Mouse (Mus musculus) lung, adult 2 months (tissue): ENCODE measurements at regions not wholly inside any gene's neighbourhood (a gene's known extent, or its start where the extent isn't known, plus 50 kb on each side); places are given as distances from the start of the nearest gene placed in this dataset.

ENCODE experiments used
- CTCF ChIP-seq: fragments of 200-500 bp; IDR thresholded peaks from 2 replicates; pipeline ENCODE4 v1.5.1; 2011; ENCODE audit warnings: mild to moderate bottlenecking, low read length, control low read depth; ENCODE audit not compliant: insufficient read depth
- POLR2A ChIP-seq: fragments of 200-500 bp; IDR thresholded peaks from 2 replicates; pipeline ENCODE4 v1.6.1; 2011; ENCODE audit warnings: low read depth, mild to moderate bottlenecking, control low read depth, low read length, borderline replicate concordance; ENCODE audit errors: extremely low read depth

DNA sequence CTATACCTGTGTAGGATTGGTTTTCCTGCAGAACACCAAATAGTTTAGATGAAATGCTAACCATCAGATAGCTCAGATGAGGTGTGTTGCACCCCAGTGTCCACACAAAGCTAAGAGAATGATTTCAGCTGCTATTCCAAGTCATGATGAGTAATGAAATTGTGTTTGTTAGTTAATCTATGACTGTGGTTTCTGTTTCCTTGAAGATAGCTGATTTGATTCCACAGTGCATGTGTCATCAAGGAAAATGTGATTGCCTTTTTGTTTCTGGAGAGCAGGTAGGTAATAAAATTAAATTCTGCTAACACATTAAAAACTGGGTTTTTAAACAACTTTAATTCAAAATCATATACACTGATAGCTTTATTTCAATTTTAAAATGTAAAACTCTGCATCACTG, 176.5 kb upstream of the Cadm2 start:
- TF ChIP-seq CTCF (no peak), POLR2A (no peak)
